Mouse (Mus musculus) ovary, adult 18-20 months (tissue): Measurements from ENCODE around the gene Stip1.
"Not testable (repeated sequence)": the region's sequence is repeated elsewhere in the genome, so short reads cannot be mapped to it uniquely, and the experiment has no call there.

Experiments used
- DNase-seq: peaks from one replicate; pipeline ENCODE4 v3.0.0; 2022; ENCODE audit warnings: low spot score, mixed read lengths

Stip1 gene

DNA sequence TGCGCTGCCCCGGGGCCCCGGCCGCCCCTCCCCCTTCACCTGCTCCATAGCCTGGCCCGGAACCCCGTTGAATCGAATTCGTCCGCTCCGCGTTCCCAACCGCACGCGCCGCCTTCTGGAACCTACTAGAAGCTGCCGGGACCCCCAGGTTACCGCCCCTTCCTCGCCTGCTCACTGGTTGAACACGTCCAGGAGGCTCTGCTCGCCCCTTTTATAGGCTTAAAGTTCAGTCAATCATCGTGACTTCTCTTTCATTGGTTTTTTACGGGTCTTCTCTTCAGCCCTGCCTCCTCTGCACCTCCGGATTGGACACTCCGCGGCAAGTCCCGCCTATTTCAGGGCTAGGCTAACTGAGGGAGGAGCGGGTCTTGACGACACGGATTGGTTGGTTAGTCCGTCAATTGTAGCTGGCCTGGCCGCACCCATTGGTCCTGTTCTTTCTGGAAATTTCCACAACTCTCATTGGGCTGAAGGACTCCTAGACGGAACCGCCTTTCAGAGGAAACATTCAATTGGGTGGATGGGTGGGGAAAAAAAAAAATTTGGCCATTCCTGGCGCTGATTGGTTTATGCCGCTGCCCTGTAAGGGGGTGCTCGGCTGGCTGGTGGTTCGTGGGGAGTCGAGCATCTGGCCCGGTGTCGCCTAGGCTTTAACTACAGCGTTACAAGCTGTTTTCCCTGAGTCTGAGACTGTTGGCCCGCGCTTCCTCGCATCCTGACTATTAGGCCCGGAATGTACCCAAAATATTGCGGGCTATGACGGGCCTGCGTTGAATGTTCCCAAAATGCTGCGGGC, at the start of gene Stip1:
Gene Stip1 (minus strand): TSS at position 127 of the 796 bp plus-strand sequence.
- DNase-seq, result peak; percentile 100

DNA sequence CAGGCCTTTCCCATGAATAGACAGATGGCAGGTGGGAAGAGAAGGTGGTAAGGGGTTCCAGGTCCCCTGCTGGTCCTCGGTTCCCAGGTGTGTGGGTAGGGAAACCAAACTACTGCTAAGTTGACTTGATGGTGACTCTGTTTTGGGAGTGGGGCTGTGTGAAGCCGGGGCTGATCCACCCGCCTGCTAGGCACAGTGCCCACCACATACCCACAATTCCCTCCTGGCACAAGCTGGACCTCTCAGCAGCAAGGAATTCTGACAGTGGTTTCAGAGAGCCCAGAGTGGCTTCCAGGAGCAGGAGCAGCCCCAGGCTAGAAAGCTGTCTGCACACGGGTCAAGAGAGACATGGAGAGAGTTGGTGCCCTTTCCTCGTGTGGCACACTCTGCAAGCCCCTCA, 49.3 kb upstream of the Stip1 start:
- no peak for DNase-seq

DNA sequence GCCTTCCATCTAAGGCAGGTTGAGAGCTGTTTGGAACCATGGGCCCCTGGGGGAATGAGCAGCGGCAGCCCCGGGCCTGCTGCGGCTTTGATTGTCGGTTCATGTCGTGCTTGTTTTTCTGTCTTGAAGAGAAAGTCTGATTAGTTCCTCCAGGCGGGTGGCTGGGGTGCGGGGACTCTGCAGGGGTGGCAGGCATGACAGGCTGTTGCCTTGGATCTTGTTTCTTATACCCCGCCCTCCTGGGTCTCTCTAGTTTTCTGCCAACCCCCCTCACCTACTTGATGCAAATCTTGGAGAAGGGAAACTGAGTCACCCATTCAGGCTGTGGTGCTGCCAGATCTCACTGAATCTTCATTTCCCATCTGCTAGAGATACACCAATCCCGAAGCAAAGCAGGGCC, 48.8 kb upstream of the Stip1 start:
- no peak for DNase-seq

GRCm38 (mm10) chr19:7084734-7085133, 45.0 kb upstream of the Stip1 start:
- DNase-seq, result no peak

- no peak for DNase-seq
These were observed 43.4 kb upstream of the Stip1 start for GRCm38 (mm10) chr19:7083035-7083794.

DNA sequence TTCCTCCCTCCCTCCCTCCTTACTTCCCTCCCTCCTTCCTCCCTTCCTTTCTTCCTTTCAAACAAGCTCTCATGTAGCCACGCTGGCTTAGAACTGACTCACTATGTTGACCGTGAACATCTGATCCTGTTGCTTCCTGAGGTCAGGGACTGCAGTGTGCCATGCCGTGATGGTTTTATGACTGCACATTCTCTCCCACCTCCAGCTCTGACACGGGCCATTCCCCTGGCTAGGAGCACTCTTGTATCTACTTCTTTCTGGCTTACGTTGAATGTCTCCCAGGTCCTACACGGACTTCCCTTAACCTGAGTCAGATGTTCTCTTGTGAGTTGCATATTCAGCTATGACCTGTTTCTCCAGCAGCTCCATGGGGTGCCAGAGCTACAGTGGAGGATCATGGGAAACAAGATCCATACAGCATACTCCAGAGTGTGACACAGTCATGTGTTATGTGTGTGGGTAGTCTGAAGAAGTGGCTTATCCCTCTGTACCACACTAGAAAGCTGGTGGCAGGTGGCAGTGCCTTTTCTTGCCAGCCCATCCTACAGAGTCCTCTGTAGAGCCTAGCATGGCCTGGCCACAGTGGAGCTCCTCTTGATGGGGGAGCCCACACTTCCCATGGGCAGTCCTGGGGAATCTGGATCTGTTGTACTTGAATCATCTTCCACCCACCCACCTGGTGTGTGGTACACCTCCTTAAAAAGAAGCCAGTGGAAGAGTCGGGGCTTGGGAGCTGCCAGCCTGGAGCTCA, 41.9 kb upstream of the Stip1 start:
- DNase-seq, result no peak

DNA sequence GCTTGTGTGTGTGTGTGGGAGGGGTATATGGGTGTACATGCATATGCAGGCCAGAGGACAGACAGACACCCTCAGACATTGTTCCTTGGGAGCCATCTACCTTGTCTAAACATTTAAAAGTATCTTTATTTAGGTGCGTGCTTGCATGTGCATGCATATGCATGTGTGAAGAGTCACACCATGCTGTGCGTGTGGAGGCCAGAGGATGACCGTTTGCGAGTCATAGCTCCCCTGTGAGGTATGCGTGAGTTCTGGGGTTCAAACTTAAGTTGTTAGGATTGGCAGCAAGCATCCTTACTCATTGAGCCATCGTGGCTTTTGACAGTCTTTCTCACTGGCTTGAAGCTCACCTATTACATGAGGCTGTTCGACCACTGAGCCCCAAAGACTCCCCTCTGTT, 38.5 kb upstream of the Stip1 start:
- no peak for DNase-seq

GRCm38 (mm10) chr19:7077666-7078065, 37.9 kb upstream of the Stip1 start:
- no peak for DNase-seq

DNA sequence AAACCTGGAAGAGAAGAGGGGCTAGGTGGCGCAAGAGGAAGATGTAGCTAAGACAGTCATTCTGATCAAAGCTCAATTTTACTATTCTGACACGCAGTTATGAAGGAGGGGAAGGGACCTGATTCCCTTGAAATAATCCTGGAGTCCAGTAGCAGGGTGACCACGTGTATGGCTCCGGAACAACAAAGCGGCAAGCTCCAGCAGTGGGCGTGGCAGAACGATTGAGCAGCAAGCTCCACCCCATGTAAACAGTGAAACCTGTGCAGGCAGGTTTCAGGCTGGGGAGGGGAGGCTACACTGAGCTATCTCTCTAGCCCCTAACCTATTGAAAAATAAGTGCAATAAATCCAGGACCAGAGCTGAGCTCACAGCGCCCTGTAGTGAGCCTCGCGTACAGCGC, 35.6 kb upstream of the Stip1 start:
- not testable (repeated sequence) for DNase-seq

DNA sequence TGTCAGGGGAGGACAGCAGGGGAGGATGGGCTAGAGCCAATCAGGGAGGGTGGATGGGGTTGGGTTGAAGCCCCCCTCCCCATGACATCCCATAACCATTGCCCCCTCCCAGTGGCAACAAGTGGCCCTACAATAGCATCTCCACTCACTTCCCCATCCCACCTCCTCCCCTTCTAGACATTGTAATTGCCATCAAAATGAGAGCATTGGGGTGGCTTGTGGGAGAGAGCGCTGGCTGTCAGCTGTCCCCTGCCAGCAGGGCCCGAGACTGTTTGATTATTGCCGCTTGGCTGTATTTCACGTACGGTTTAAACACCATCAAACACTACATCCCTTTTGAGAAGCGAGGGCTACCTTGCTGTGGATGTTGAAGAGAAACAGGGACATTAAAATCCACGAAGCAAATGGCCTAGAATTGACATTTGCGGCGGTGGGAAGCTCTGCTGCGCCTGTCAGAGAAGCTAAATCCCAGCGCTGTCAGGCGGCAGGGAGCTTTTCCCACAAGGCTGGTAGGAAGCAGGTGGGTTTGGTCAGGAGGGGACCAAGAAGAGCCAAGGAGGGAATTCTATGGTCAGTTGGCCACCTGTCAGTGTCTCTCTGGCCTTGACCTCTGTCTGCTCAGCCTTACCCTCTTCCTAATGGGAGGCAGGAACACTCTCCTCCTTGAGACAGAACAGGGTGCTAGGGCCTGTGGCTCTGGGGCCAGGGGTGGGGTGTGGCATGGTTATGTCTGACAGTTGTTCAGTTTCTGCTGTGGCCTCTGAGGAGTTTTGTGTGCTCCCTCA, 34.4 kb upstream of the Stip1 start:
- no peak for DNase-seq

- DNase-seq, result no peak
These were observed 32.5 kb upstream of the Stip1 start for GRCm38 (mm10) chr19:7072221-7072620.

DNA sequence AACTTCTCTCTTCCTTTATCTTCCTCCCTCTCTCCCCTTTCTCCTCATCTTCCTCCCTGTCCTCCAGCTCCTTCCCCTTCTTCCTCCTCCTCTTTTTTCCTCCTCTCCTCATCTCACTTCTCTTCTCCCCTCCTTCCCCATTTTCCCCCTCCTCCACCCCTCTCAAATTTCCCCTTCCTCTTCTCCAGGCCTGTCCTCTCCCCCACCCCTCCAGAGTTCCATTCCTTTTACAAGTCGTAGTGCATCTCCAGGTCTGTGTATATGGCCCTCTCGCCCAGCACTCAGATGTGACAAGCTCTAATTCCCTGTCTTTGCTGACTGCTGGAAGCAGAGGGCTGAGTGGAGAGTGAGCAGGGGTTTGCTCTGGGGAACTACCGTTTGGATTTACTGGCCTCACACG, 31.0 kb upstream of the Stip1 start:
- DNase-seq, result no peak

- no peak for DNase-seq
These were observed 30.3 kb upstream of the Stip1 start for GRCm38 (mm10) chr19:7069781-7070763.

- no peak for DNase-seq
These were observed 29.1 kb upstream of the Stip1 start for GRCm38 (mm10) chr19:7068661-7069531.

DNA sequence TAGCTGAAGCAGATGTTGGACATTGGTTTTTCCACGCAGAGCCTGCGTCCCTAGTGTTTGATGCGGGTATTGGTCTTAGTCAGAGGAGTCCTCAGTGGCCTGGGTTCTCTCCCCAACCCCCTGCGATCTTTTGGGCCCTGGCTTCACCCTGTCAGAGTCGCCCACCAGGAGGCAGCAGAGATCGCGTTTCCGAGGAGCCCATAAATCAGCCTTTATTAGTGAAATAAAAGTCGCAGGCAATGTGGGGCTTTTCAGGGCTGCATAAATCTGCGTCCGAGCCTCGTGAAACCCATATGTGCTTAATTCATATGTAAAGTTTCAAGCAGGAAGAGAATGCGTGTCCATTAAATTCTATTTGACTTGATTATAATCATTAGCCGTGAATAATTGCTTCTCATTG, 28.4 kb upstream of the Stip1 start:
- peak; percentile 47 for DNase-seq

DNA sequence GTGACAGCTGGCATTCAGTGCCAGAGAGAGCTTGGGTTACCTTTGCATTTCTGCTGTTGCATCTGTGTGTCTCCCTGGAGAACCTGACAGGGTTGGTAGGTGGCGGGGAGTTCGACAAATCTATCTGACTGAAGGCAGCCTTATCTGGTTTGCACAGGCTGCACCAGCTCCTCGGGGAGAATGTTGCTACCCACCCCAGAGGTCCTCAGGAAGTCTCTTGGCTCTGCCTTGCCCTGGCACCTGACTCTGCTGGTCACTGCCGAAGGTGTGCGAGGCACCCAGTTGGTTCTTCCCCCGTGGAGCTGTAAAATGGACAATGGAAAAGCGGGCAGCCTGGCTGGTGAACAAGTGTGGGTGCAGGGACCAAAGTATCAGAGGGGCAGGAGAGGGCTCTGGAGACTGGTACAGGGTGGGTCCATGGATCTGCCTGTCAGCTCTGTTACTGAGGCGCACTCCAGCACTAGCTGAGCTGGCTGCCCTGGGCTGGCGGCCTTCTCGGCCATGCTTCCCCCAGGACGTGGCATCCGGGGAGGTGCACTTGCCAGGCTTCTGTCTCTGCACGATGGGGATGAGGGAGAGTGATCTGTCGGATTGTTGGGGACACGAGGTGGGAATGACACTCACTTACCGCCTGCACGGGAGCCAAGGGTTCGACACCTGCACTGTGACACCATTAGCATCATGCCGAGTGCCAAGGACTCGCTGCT, 27.7 kb upstream of the Stip1 start:
- DNase-seq, result no peak

DNA sequence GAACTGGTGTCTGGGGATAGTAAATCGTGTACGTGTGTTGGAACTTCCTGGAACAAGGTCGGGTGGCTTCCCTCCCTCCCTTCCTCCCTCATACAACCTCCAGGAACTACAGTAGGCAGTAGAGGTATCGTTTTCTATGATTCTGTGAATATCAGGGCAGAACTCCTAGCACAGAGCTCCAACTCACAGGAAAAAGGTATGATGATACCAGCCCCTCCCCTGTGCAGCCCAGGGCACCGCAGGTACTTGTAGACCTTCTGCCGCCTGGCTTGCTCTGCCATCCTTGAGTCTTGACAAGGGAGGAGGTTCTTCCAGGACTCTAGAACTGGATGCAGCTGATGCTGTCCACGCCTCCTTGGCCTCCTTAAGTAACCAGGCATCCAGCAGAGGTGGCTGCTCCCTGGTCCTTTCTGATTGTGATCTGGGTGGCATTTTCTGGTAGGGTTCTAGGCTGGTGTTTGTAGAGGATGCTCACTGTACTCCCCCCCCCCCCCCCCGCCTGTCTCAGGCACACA, 27.1 kb upstream of the Stip1 start:
- DNase-seq, result no peak

- DNase-seq, result peak; percentile 20
These were observed 26.5 kb upstream of the Stip1 start for GRCm38 (mm10) chr19:7066034-7066827.
